Mouse (Mus musculus): ENCODE data around the gene Kcne4. TPM values are rescaled to one million over a fixed set of nuclear protein-coding genes. Genes with fewer than 3 reads are reported as not detected.

The Kcne4 gene
- polyA plus RNA-seq, 1 experiment from 2014 or later, result 0.27 TPM

DNA sequence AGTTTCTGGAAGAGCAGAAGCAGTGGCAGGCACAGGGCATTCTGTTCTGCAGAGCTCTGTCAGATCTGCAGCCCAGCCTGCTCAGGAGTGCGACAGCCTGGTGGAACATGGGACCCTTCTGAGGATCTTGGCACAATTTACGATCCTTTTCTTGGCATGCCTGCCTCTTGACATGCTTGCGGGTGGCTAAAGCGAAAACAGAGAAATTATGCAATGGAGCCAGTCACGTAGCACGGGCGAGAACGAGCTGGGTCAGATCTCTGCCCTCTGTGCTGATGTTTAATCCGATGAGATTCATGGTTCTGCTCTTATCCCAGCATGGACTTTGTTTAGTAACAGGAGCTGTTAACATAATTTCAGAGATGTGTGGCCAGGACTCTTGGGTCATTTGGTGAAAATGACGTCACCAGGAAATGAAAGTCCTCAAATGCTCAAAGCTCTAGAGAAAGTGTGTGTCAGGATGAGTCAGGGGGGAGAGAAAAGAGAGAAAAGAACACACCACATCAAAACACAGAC, 4.5 kb upstream of the Kcne4 start:
- TF ChIP-seq EP300 (IDR thresholded peaks at IDR 0.05; ENCODE audit: low read depth), result no peak
- TF ChIP-seq CTCF (IDR thresholded peaks at IDR 0.05; ENCODE audit: low read depth), result no peak
- Histone ChIP-seq H3K36me3 (replicated peaks; ENCODE audit: insufficient read depth, low read length) (no peaks in the 10 kb centered on the region), H3K27me3 (ENCODE audit: insufficient read depth, low read length) (no peaks in the 10 kb centered on the region), H3K4me1 (ENCODE audit: insufficient read depth) (no peaks in the 10 kb centered on the region), H3K9me3 (ENCODE audit: low read length) (no peaks in the 10 kb centered on the region), H3K27ac (ENCODE audit: low read depth) (no peak overlapping the region), H3K4me3 (ENCODE audit: low read depth, low read length) (no peak overlapping the region), H3K9ac (replicated peaks) (no peak overlapping the region), H3K4me2 (ENCODE audit: low read depth, low read length) (no peak overlapping the region)
- ATAC-seq (no peak), DNase-seq (no peak)
- WGBS (ENCODE audit: insufficient replicate concordance), result 68% methylated on average over 10 of the region's 10 CpGs

DNA sequence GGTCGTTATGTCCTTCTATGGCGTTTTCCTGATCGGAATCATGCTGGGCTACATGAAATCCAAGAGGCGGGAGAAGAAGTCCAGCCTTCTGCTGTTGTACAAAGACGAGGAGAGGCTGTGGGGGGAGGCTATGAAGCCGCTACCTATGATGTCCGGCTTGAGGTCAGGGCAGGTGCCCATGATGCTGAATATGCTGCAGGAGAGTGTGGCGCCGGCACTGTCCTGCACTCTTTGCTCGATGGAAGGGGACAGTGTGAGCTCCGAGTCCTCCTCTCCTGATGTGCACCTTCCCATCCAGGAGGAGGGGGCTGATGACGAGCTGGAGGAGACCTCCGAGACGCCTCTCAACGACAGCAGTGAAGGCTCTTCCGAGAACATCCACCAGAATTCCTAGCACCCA, 1.2 kb downstream of the Kcne4 start:
- WGBS (ENCODE audit: insufficient replicate concordance), result 75% methylated on average over 16 of the region's 16 CpGs
- no peak overlapping the region for H3K27ac ChIP-seq (ENCODE audit: low read depth)
- no peaks in the 10 kb centered on the region for H3K9me3 ChIP-seq (ENCODE audit: low read length)
- TF ChIP-seq EP300 (IDR thresholded peaks at IDR 0.05; ENCODE audit: low read depth) (no peak), CTCF (IDR thresholded peaks at IDR 0.05; ENCODE audit: low read depth) (no peak)
- ATAC-seq (no peak), DNase-seq (no peak)
- no peak overlapping the region for H3K4me3 ChIP-seq (ENCODE audit: low read depth, low read length)
- no peak overlapping the region for H3K4me2 ChIP-seq (ENCODE audit: low read depth, low read length)
- H3K36me3 ChIP-seq (replicated peaks; ENCODE audit: insufficient read depth, low read length), result no peaks in the 10 kb centered on the region
- no peaks in the 10 kb centered on the region for H3K4me1 ChIP-seq (ENCODE audit: insufficient read depth)
- H3K9ac ChIP-seq (replicated peaks), result no peak overlapping the region
- no peaks in the 10 kb centered on the region for H3K27me3 ChIP-seq (ENCODE audit: insufficient read depth, low read length)

DNA sequence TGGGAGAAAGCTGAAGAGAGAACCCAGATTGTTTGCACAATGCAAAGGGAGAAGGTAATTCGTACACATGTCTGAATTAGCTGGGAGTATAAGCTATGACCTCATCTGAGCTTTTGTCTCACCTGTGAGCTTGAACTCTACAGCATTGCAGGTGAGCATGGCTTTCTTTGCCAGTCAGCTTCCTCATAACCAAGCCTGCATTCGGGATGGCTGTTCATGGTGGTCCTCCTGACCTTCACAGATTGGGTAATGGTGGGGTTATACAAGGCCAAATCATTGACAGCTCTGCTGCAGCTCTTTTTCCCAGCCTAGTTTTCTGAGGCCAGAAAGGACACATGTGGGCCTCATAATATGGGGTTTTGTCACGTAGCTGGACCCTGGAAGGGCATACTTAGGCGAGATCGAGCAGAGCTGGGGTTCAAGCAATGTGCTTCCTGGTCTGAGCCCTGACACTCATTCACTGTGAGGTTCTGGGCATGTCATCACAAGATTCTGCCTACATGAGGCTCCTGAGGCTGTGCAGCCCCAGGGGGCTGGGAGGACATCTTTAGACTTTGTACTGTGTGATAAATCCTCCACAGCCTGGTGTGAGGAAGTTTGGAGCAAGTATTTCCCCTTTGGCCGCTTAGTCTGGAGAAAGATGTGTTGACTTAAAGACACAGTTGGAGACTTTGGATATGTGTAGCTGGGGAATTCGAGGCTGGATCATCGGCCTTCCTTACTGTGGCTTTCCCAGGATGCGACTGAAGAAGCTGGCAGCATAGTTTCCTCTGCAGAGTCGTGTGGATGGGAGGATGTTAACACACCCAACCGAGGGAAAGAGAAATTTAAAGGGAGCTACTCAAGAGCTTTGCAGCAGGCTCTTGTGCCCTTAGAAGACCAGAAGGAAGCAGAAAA, 2.3 kb downstream of the Kcne4 start:
- Histone ChIP-seq H3K4me2 (ENCODE audit: low read depth, low read length) (no peak overlapping the region), H3K27ac (ENCODE audit: low read depth) (peak overlapping the region; percentile 34), H3K9ac (replicated peaks) (no peak overlapping the region), H3K36me3 (replicated peaks; ENCODE audit: insufficient read depth, low read length) (no peaks in the 10 kb centered on the region), H3K4me3 (ENCODE audit: low read depth, low read length) (no peak overlapping the region), H3K4me1 (ENCODE audit: insufficient read depth) (no peaks in the 10 kb centered on the region), H3K27me3 (ENCODE audit: insufficient read depth, low read length) (no peaks in the 10 kb centered on the region), H3K9me3 (ENCODE audit: low read length) (no peaks in the 10 kb centered on the region)
- TF ChIP-seq EP300 (IDR thresholded peaks at IDR 0.05; ENCODE audit: low read depth) (no peak), CTCF (IDR thresholded peaks at IDR 0.05; ENCODE audit: low read depth) (no peak)
- ATAC-seq (no peak), DNase-seq (no peak)
- 51% methylated on average over 11 of the region's 11 CpGs for WGBS (ENCODE audit: insufficient replicate concordance)

DNA sequence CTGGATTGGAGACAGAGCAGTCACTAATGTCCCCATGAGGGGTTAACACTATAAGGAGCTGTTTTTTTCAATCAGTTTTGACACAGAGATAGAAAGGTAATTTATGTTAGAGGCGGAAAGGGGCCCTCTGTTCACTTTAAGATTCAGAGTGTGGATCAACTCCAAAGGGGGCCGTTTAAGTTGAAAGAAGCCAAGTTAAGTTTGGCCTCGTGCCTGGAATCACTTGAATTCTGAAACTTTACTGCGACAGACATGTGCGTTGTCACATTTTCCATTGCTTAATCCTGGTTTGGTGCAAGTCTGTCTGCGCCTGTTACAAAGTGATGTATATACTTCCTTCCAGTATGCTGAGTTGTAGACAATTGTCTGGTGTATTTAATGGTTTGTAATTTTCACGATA, 3.0 kb downstream of the Kcne4 start:
- DNase-seq (no peak), ATAC-seq (no peak)
- WGBS (ENCODE audit: insufficient replicate concordance), result 62% methylated on average over 7 of the region's 7 CpGs
- H3K9ac ChIP-seq (replicated peaks), result no peak overlapping the region
- TF ChIP-seq CTCF (IDR thresholded peaks at IDR 0.05; ENCODE audit: low read depth), result no peak
- TF ChIP-seq EP300 (IDR thresholded peaks at IDR 0.05; ENCODE audit: low read depth), result no peak
- H3K27ac ChIP-seq (ENCODE audit: low read depth), result no peak overlapping the region
- H3K4me3 ChIP-seq (ENCODE audit: low read depth, low read length), result no peak overlapping the region
- H3K4me2 ChIP-seq (ENCODE audit: low read depth, low read length), result no peak overlapping the region
- no peaks in the 10 kb centered on the region for H3K9me3 ChIP-seq (ENCODE audit: low read length)
- no peaks in the 10 kb centered on the region for H3K27me3 ChIP-seq (ENCODE audit: insufficient read depth, low read length)
- H3K4me1 ChIP-seq (ENCODE audit: insufficient read depth), result no peaks in the 10 kb centered on the region
- no peaks in the 10 kb centered on the region for H3K36me3 ChIP-seq (replicated peaks; ENCODE audit: insufficient read depth, low read length)

DNA sequence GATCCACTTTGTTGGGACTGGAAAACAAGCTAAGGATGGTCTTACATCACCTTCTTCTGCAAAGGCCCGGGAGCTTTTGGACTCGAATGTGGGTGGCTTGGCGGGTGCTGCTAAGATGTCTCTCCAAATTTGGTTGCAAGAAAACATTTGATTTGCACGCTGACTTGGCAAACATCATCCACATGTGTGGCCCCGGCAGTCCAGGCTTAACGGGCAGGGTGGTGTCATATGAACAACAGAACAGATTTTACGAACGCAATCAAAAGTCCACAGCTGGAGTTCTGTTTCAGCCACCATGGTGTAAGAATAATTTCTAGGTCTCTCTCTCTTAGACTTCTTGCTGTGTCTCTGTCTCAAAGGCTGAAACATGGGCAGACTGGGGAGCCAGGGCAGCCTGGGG, 3.6 kb downstream of the Kcne4 start:
- ATAC-seq, result no peak
- Histone ChIP-seq H3K36me3 (replicated peaks; ENCODE audit: insufficient read depth, low read length) (no peaks in the 10 kb centered on the region), H3K9me3 (ENCODE audit: low read length) (no peaks in the 10 kb centered on the region), H3K9ac (replicated peaks) (no peak overlapping the region), H3K4me2 (ENCODE audit: low read depth, low read length) (no peak overlapping the region), H3K27me3 (ENCODE audit: insufficient read depth, low read length) (no peaks in the 10 kb centered on the region), H3K27ac (ENCODE audit: low read depth) (no peak overlapping the region), H3K4me1 (ENCODE audit: insufficient read depth) (no peaks in the 10 kb centered on the region), H3K4me3 (ENCODE audit: low read depth, low read length) (no peak overlapping the region)
- TF ChIP-seq CTCF (IDR thresholded peaks at IDR 0.05; ENCODE audit: low read depth), result no peak
- TF ChIP-seq EP300 (IDR thresholded peaks at IDR 0.05; ENCODE audit: low read depth), result no peak
- no peak for DNase-seq
- WGBS (ENCODE audit: insufficient replicate concordance), result 88% methylated on average over 8 of the region's 8 CpGs

DNA sequence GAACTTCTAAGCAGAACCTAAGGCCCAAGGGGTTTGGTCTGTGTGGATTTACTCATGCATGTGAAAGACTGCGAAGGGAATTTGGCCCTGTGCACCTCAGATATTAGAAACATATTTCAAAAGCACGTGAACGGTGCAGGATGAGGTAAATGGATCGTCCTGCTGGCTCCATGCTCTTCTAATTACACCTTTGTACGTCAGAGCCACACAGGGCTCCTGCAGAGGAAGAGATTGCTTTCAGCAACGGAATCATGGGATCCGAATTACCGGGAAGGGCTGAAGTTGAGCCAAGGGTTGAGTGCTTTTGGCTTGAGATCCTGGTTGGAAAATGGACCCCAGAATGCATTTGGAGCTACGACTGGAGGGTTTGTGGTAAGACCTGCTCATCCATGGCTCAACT, 4.6 kb downstream of the Kcne4 start:
- no peaks in the 10 kb centered on the region for H3K9me3 ChIP-seq (ENCODE audit: low read length)
- 81% methylated on average over 9 of the region's 9 CpGs for WGBS (ENCODE audit: insufficient replicate concordance)
- H3K27ac ChIP-seq (ENCODE audit: low read depth), result no peak overlapping the region
- H3K27me3 ChIP-seq (ENCODE audit: insufficient read depth, low read length), result no peaks in the 10 kb centered on the region
- ATAC-seq (no peak), DNase-seq (no peak)
- TF ChIP-seq EP300 (IDR thresholded peaks at IDR 0.05; ENCODE audit: low read depth) (no peak), CTCF (IDR thresholded peaks at IDR 0.05; ENCODE audit: low read depth) (no peak)
- no peak overlapping the region for H3K4me2 ChIP-seq (ENCODE audit: low read depth, low read length)
- no peaks in the 10 kb centered on the region for H3K4me1 ChIP-seq (ENCODE audit: insufficient read depth)
- H3K4me3 ChIP-seq (ENCODE audit: low read depth, low read length), result no peak overlapping the region
- no peaks in the 10 kb centered on the region for H3K36me3 ChIP-seq (replicated peaks; ENCODE audit: insufficient read depth, low read length)
- H3K9ac ChIP-seq (replicated peaks), result no peak overlapping the region

All from liver, postnatal 0 days (tissue).